Mouse (Mus musculus) intestine, postnatal 0 days (tissue): ENCODE data around the gene Gtpbp4. TPM values are rescaled to one million over a fixed set of nuclear protein-coding genes. Genes with fewer than 3 reads are reported as not detected.
A peak's percentile ranks its signal among the peaks of the same experiment; 100 is the strongest.

Source experiments
- ATAC-seq: fragments of 200-750 bp; cut with Nextera tagmentation; 2 replicates; pipeline ENCODE4 v1.8.0; 2017; ENCODE audit warnings: mild to moderate bottlenecking, moderate TSS enrichment, moderate library complexity
- H3K27ac ChIP-seq: fragments of 300-500 bp; sonication (generic); 2 replicates; pipeline ENCODE4 v1.5.1; 2014; ENCODE audit warnings: mild to moderate bottlenecking, low read depth, low read length, moderate library complexity
- H3K27me3 ChIP-seq: fragments of 300-500 bp; sonication (generic); replicated peaks from 2 replicates; pipeline ENCODE4 v1.6.1; 2014; ENCODE audit warnings: low read length, mixed read lengths; ENCODE audit not compliant: control insufficient read depth, insufficient read depth
- H3K36me3 ChIP-seq: fragments of 300-500 bp; sonication (generic); 2 replicates; pipeline ENCODE4 v1.6.1; 2014; ENCODE audit warnings: mild to moderate bottlenecking, moderate library complexity; ENCODE audit not compliant: control insufficient read depth, insufficient read depth
- H3K4me1 ChIP-seq: fragments of 300-500 bp; sonication (generic); replicated peaks from 2 replicates; pipeline ENCODE4 v1.6.1; 2014; ENCODE audit warnings: antibody characterized with exemption, low read length, mixed read lengths; ENCODE audit not compliant: control insufficient read depth, insufficient read depth
- H3K4me2 ChIP-seq: fragments of 300-500 bp; sonication (generic); replicated peaks from 2 replicates; pipeline ENCODE4 v1.6.1; 2014; ENCODE audit warnings: low read depth, mild to moderate bottlenecking, moderate library complexity
- H3K4me3 ChIP-seq: fragments of 300-500 bp; sonication (generic); 2 replicates; pipeline ENCODE4 v1.5.1; 2014; ENCODE audit warnings: low read depth, low read length
- H3K9ac ChIP-seq: fragments of 300-500 bp; sonication (generic); 2 replicates; pipeline ENCODE4 v1.6.1; 2014; ENCODE audit warnings: mild to moderate bottlenecking, low read depth, low read length
- H3K9me3 ChIP-seq: fragments of 300-500 bp; sonication (generic); 2 replicates; pipeline ENCODE4 v1.6.1; 2016; ENCODE audit warnings: mixed run types; ENCODE audit not compliant: control insufficient read depth
- CTCF ChIP-seq: sonication (generic); IDR thresholded peaks from 2 replicates; pipeline ENCODE4 v1.5.1; 2016; ENCODE audit warnings: low read depth, mild to moderate bottlenecking, control low read depth, antibody characterized with exemption, moderate library complexity
- WGBS: fragments of 180-500 bp; shearing (Covaris S2); extraction: QIAGEN DNeasy Blood & Tissue Kit; methylation state at CpG from one replicate; pipeline ENCODE4 v1.1.7; 2014; 5-methylcytosine and 5-hydroxymethylcytosine counted together
- polyA plus RNA-seq: library from polyadenylated mRNA; unstranded; fragments of >200 nt; fragmentation: Nextera tagmentation; extraction: Ambion mirVana; gene quantifications from 2 replicates; pipeline ENCODE4 v1.2.1, GENCODE M21; 2015

Gene Gtpbp4
- 28.8 and 30.3 TPM in 2 replicates for polyA plus RNA-seq

DNA sequence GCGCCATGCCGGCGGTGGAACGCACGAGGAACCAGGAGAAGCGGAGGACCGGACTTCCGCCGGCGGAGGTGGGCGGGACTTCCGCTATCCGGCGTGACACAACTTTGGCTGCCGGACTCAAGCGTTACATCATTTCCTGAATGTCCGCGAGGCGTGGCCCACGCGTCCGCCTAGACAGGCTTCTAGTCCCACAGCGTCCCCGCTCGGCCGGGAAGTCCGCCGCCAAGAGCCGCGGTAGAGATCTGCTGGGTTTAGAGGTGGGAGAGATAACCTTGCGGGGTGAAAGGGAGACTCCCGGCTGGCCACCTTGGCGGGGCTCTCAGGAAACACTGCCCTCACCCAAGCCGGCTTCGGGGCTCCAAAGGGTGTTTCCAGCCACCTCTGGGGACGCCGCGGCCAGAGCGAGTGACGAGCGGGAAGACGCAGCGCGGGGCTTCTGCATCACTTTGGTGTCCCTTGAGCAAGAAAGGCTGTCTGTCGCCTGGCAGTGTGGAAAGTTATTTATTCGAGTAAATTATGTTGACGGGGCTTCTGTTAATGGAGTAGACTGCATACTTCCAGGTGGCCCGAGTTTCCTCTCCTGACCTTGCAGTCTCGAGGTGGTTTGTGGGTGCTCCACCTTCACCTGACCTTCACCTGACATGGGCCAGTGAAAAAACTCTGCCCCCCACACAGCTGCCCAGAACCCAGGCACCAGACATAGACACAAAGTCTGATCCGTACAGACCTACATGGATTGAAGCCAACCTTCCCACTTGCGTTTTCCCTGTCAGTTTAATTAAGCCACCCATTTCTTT is at the start of gene Gtpbp4:
Gtpbp4 (minus strand) TSS at position 94 of the 797 bp plus-strand sequence.
- WGBS: under 1% methylated on average over 51 of the region's 51 CpGs
- ATAC-seq: peak; percentile 98
- Histone ChIP-seq H3K27ac (peak within 1 kb of the TSS; percentile 89), H3K27me3 (no peaks in the 10 kb centered on the region), H3K4me1 (no peaks in the 10 kb centered on the region), H3K4me3 (peak within 1 kb of the TSS; percentile 68), H3K36me3 (peaks cover 6% of the 10 kb centered on the region; the same call in 1 of the 2 replicates), H3K9me3 (no peaks in the 10 kb centered on the region), H3K4me2 (peak within 1 kb of the TSS; percentile 67), H3K9ac (peak within 1 kb of the TSS; percentile 79)
- TF ChIP-seq CTCF: peak; percentile 89

DNA sequence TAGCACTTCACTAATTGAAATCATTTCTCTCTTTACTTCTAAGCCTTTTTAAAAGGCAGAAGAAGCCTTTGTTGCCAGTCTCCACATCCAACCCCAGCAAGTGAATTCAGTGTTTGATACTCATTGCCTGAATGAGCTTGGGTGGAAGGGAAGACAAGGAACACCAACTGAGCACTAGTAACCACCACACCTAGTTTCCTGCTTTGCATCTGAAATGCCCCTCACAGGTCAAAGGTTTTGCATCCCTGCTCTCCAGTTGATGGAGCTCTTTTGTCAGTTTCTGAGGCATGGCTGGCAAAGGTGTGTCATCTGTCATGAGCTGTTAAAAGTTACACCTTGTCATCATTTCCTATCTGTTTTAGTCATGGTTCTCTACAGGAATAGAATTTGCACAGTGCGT is 48.8 kb upstream of the Gtpbp4 start:
- Histone ChIP-seq H3K27ac (no peak overlapping the region), H3K4me2 (no peak overlapping the region), H3K4me1 (no peaks in the 10 kb centered on the region), H3K9ac (no peak overlapping the region), H3K36me3 (no peaks in the 10 kb centered on the region), H3K9me3 (no peaks in the 10 kb centered on the region), H3K4me3 (no peak overlapping the region), H3K27me3 (no peaks in the 10 kb centered on the region)
- ATAC-seq: no peak
- no peak for TF ChIP-seq CTCF
- 96% methylated on average over 1 of the region's 1 CpGs for WGBS

DNA sequence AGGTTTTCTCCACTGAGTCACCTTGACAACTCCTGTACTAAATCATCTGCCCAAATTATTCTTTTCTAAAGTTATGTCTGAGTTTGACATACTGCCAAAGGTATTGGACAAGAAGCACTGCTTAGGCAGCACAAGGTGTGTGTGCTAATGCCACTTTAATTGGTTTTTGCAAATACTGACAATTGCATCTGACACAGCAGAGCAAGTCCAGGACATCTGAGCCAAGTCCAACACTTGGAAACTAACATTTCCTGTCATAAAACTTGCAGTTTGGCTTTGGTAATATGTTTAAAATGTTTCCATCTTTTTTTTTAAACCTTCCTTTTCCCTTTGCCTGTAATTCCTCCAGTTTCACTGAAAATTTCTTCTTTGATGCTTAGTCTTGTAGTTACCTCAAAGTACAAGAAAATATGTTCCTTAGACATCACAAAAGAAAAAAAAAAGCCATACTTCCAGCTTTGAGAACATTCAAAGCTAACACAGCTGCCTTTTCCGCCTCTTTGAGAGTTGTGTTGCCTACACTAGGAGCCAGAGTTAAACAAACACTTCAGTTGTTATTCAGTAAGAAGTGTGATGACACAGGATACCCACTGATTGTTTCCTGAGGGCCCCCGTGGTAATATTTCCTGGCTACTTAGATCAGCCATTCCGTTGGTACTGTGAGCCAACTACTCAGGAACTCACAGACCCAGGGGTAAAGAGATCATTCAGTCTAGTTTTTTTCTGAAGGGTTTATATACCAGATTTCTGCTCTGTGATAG is 47.6 kb upstream of the Gtpbp4 start:
- Histone ChIP-seq H3K27ac (no peak overlapping the region), H3K4me1 (no peaks in the 10 kb centered on the region), H3K4me2 (no peak overlapping the region), H3K36me3 (no peaks in the 10 kb centered on the region), H3K4me3 (no peak overlapping the region), H3K9ac (no peak overlapping the region), H3K9me3 (no peaks in the 10 kb centered on the region), H3K27me3 (no peaks in the 10 kb centered on the region)
- TF ChIP-seq CTCF: no peak
- no peak for ATAC-seq
- WGBS: 31% methylated on average over 3 of the region's 3 CpGs

DNA sequence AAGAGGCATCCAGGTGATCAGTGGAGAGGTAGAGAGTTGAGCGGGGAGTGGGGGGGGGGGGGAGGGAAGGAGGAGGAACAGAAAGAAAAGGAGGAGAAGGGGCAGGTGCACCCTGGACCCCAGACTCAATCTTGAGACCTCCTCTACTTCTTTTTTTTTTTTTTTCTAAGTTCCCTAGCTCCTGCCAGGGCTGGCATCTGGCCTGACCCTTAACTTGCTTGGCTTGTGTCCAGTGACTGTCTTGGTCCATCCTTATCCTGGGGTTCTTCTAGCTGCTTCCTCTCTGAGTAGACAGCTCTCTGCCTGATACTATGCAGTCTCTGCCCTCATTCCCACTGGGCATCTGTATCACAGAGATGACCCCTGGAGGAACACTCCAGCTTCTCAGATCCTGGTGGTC is 44.7 kb upstream of the Gtpbp4 start:
- 83% methylated on average over 1 of the region's 1 CpGs for WGBS
- H3K4me1 ChIP-seq: no peaks in the 10 kb centered on the region
- H3K4me3 ChIP-seq: no peak overlapping the region
- no peak for TF ChIP-seq CTCF
- no peaks in the 10 kb centered on the region for H3K36me3 ChIP-seq
- no peak for ATAC-seq
- no peaks in the 10 kb centered on the region for H3K27me3 ChIP-seq
- no peak overlapping the region for H3K27ac ChIP-seq
- no peaks in the 10 kb centered on the region for H3K9me3 ChIP-seq
- H3K9ac ChIP-seq: no peak overlapping the region
- H3K4me2 ChIP-seq: no peak overlapping the region

DNA sequence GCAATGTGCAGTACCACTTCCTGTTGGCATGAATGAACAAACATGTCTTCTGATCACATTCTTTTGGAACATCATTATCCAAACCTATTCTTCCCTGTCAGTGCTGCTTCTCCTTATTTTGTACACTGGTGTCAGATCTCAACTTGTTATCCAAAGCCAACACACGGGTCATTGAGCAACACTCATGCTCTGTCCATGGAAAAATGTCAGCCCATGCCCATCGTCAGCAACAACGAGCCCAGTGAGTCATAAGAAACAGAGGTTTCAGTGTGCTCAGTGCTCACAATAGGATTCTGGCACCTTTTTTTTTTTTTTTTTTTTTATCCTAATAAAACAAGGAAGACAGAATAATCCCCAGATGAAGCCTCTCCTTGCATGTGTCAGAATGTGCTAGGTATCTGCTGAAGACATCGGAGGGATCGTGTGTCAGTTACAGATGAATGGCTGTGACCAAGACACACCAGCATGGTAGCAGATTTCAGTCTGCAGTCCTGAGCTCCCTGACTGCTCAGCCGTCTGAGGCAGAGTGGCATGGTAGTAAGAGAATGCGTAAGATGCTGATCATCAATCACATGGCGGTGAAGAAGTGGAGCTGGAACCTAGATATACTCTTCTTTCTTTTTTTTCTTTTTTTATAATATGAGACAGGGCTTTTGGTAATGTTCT is 36.2 kb upstream of the Gtpbp4 start:
- Histone ChIP-seq H3K27ac (no peak overlapping the region), H3K4me2 (no peak overlapping the region), H3K9me3 (no peaks in the 10 kb centered on the region), H3K36me3 (no peaks in the 10 kb centered on the region), H3K27me3 (no peaks in the 10 kb centered on the region), H3K9ac (no peak overlapping the region), H3K4me3 (no peak overlapping the region), H3K4me1 (no peaks in the 10 kb centered on the region)
- TF ChIP-seq CTCF: no peak
- ATAC-seq: no peak
- WGBS: 89% methylated on average over 8 of the region's 8 CpGs

DNA sequence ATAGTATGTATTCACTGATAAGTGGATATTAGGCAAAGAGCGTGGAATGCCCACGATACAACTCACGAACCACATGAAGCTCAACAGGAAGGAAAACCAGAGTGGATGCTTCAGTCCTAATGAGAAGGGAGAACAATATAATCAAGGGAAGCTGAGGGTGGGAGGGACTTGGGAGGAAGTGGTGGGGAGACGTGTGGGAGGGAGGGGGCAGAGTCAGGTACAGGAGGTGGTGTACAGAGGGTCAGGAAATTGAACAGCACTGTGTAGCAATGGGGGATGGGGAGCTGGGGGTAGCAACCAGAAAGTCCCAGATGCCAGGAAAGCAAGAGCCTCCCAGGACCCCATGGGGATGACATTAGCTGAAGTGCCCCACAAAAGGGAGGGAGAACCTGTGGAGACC is 34.5 kb upstream of the Gtpbp4 start:
- H3K4me1 ChIP-seq: no peaks in the 10 kb centered on the region
- no peak overlapping the region for H3K9ac ChIP-seq
- H3K4me2 ChIP-seq: no peak overlapping the region
- 83% methylated on average over 4 of the region's 4 CpGs for WGBS
- no peaks in the 10 kb centered on the region for H3K9me3 ChIP-seq
- TF ChIP-seq CTCF: no peak
- no peak overlapping the region for H3K4me3 ChIP-seq
- H3K27ac ChIP-seq: no peak overlapping the region
- ATAC-seq: no peak
- no peaks in the 10 kb centered on the region for H3K36me3 ChIP-seq
- H3K27me3 ChIP-seq: no peaks in the 10 kb centered on the region
